Mouse (Mus musculus) cortical plate, adult 2 months (tissue): ENCODE measurements around the gene Auts2. TPM values are rescaled to one million over a fixed set of nuclear protein-coding genes. Genes with fewer than 3 reads are reported as not detected.

Experiments used
- H3K27ac ChIP-seq: fragments of 200-500 bp; 2 replicates; pipeline ENCODE4 v1.5.1; 2012; ENCODE audit warnings: low read length, control low read depth, inconsistent platforms; ENCODE audit not compliant: insufficient read depth
- H3K4me1 ChIP-seq: fragments of 200-500 bp; 2 replicates; pipeline ENCODE4 v1.6.1; 2011; ENCODE audit warnings: low read length; ENCODE audit not compliant: control insufficient read depth, insufficient read depth
- H3K4me3 ChIP-seq: fragments of 200-500 bp; 2 replicates; pipeline ENCODE4 v1.5.1; 2011; ENCODE audit warnings: mild to moderate bottlenecking, low read length, control low read depth; ENCODE audit not compliant: insufficient read depth
- CTCF ChIP-seq: fragments of 200-500 bp; IDR thresholded peaks from 2 replicates; pipeline ENCODE4 v1.5.1; 2011; ENCODE audit warnings: mild to moderate bottlenecking, control low read depth, low read length; ENCODE audit not compliant: insufficient read depth; ENCODE audit errors: extremely low read depth
- POLR2A ChIP-seq: fragments of 200-500 bp; IDR thresholded peaks from 2 replicates; pipeline ENCODE4 v1.6.1; 2011; ENCODE audit warnings: mild to moderate bottlenecking, low read length, control low read depth; ENCODE audit not compliant: insufficient read depth; ENCODE audit errors: extremely low read depth
- polyA plus RNA-seq: library from polyadenylated mRNA; depleted of rRNA; stranded (reverse); fragments of >200 nt; gene quantifications from 2 replicates; pipeline ENCODE4 v1.2.3, GENCODE M21; 2012

The Auts2 gene
- polyA plus RNA-seq, 1 experiment: 29.7 TPM

DNA sequence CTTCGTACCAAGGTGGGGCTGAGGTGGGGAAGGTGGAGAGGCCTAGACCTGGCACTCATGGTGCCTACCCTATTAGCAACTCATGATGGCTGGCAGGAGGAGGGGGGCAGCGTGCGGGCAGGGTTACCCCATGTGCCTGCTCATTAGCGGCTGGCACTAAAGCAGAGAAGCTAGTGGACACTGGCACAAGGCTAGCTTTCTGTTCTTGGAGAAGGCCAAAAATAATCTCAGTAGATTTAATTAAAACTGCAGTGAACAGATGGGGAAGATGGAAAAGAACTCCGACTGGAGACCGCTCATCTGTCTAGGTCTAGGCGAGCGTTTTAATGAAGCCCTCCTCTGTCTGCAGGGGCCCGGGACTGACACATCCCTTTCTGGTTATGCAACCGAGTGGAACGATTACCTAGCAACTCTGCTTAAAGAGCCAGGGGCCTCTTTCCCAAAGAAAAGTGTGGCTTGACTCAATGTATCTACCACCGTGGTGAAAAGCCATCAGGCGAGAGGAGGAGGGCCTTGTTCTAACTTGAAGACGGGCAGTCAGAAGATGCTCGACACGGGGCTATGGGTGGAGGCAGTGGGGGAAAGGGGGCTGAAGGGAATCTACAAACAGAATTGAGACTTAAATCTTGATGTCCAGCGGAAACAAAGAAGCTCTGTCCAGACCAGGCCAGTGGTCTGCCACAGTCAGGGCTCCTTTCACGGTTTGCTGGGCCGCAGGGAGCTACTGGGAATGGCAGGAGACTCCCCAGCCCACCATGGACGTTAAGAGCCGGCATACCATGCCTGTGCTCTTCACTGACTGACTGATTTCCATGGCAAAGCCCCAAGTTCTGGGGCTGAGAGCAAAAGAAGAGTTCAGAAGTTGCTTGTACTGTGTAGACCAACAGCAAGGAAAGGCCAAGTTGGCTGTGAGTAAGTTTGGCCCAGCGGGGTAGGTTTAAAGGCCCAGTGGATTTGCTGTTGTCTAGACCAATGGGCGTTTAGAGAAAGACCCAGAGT lies 899.7 kb downstream of the Auts2 start:
- no peak for TF ChIP-seq POLR2A
- TF ChIP-seq CTCF: no peak
- Histone ChIP-seq H3K4me3 (no peak overlapping the region), H3K27ac (peak overlapping the region; percentile 39), H3K4me1 (peaks cover 13% of the 10 kb centered on the region)

DNA sequence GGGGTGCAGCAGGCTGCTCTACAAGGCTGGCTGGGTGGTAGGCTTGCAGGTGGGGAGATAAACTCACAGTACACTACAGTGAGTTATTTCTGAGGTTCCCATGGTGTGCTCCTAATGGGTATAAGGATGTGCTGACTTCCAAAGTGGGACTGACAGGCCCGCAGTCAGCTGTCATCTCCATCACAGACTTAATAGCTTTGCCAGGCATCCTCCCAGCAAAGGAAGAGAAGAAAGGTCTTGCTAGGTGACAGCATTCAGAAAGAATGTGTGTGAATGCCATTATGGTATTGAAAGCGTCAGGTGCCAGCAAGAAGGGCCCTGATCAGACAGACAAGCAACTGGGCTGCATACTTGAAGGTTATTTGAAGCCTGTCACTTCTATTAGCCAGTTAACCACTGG lies 900.4 kb downstream of the Auts2 start:
- peak overlapping the region; percentile 50 for H3K27ac ChIP-seq
- no peak for TF ChIP-seq CTCF
- TF ChIP-seq POLR2A: no peak
- H3K4me3 ChIP-seq: no peak overlapping the region
- H3K4me1 ChIP-seq: peaks cover 13% of the 10 kb centered on the region

DNA sequence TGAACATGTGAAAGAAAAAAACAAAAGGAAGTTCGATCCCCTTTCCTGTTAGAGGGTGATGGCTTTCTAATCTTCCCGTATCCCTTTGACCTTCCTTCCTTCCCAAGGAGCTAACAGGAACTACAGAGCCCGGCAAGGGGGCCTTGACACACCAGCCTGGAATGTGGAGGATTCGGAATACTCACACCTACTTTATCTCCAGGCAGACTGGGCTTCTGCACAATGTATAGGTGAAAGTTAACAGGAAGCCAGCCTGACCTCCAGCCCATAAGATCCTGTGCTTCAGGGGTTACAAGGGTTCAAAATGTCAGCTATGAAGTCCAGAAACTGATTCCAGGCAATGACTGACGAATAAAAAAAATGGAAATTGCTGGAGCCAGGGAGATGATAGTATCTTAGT lies 906.7 kb downstream of the Auts2 start:
- Histone ChIP-seq H3K4me1 (no peaks in the 10 kb centered on the region), H3K27ac (no peak overlapping the region), H3K4me3 (no peak overlapping the region)
- no peak for TF ChIP-seq CTCF
- no peak for TF ChIP-seq POLR2A

DNA sequence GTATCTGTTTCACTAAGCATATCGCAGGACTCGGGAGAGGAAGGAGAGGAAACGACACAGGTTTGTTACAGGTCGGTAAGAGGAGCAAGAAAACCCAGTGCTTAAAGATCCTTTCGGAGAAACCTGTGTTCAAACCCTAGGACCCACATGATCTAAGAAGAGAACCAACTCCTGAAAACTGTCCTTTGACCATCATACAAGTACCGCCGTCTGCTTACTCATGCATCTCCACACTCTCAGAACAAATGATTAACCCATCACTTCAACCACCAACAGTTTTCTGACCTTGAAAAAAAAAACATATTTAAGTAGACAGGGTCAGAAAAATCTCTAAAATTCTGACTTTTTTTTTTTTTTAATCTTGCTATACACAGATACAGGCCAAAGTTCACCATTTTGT lies 908.4 kb downstream of the Auts2 start:
- no peak for TF ChIP-seq POLR2A
- no peak for TF ChIP-seq CTCF
- Histone ChIP-seq H3K27ac (no peak overlapping the region), H3K4me1 (peaks cover 2% of the 10 kb centered on the region; the same call in 1 of the 2 replicates), H3K4me3 (no peak overlapping the region)

DNA sequence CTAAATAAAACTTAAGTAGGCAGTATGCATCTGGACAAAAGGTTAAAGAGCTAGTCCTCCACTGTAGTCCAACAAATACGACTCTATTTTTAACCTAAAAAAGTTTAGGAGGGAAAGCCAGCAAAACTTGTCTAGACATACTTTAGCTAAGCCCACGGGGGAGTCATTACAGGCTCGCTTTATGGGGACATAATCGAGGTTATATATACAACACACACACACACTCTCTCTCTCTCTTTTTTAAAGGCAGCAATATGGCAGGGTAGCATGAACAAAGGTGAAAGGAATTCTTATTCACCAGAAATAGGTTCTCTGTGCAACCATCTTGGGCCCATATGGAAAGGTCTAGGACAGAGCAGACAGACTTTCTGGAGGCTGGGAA lies 911.2 kb downstream of the Auts2 start:
- peaks cover 2% of the 10 kb centered on the region; the same call in 1 of the 2 replicates for H3K4me1 ChIP-seq
- H3K27ac ChIP-seq: no peak overlapping the region
- TF ChIP-seq CTCF (no peak), POLR2A (no peak)

DNA sequence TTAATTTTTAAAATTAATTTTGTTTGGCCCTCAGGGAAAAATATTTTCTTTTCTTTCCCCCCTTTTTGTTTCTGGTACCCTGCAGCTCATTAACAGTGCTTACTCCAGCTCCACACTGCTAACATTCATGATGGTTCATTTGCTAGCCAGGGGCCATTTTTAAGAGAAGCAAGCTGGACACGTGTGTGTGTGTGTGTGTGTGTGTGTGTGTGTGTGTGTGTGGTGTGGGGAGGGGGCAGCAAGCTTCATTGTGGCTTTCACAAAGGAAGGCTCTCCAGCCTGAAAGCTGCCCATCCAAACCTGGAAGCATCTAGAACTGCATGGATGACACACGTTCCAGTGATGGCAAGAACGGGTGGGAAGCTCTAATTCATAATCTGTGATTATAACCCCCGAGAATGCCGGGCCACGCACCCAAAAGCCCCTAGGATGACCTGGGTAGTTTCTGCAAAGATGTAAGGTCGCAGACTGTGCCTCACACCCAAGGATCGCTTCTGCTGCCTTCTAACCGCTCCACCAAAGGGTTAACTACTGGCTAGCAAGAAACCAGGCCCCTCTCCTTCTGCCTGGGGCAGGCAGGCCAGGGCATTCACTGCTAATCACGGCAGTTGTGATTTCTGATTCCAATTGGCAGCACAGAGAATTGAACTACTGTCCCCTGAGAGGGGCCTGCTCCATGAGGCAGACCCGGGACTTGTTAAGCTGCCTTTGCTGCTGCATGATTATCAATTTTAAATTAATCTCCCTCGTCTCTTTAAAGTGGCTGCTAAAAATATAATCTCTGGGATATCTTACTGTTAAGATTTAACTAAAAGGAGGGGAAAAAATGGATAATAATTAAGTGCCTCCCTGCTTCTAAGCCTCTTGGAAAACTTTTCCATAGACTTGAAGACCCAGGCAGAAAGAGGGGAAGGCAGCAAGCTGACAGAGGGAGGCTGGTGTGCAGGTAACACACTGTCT lies 911.8 kb downstream of the Auts2 start:
- no peak overlapping the region for H3K27ac ChIP-seq
- no peak for TF ChIP-seq POLR2A
- no peak for TF ChIP-seq CTCF
- peaks cover 2% of the 10 kb centered on the region; the same call in 1 of the 2 replicates for H3K4me1 ChIP-seq
- no peak overlapping the region for H3K4me3 ChIP-seq

More for the DNA sequence above, 911.2 kb downstream of the Auts2 start:
- H3K4me3 ChIP-seq: no peak overlapping the region

DNA sequence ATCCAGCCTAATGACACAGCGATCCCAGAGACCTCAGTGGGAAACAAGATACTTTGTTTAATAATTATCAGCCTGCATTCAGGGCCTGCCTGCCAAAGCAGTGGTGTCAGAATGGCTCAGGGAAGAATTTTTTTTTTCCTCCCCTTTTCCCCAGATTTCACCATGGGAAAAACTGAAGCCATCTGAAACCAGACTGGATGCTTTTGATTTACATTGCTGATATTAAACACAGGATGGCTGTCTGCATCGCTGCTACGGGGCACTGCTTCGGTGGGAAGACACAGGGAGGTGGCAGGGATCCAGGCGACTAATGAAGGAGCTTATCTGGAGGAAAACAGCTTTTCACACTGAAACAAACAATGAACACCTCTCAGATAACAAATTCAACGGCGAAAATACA lies 912.6 kb downstream of the Auts2 start:
- Histone ChIP-seq H3K27ac (no peak overlapping the region), H3K4me3 (no peak overlapping the region)

DNA sequence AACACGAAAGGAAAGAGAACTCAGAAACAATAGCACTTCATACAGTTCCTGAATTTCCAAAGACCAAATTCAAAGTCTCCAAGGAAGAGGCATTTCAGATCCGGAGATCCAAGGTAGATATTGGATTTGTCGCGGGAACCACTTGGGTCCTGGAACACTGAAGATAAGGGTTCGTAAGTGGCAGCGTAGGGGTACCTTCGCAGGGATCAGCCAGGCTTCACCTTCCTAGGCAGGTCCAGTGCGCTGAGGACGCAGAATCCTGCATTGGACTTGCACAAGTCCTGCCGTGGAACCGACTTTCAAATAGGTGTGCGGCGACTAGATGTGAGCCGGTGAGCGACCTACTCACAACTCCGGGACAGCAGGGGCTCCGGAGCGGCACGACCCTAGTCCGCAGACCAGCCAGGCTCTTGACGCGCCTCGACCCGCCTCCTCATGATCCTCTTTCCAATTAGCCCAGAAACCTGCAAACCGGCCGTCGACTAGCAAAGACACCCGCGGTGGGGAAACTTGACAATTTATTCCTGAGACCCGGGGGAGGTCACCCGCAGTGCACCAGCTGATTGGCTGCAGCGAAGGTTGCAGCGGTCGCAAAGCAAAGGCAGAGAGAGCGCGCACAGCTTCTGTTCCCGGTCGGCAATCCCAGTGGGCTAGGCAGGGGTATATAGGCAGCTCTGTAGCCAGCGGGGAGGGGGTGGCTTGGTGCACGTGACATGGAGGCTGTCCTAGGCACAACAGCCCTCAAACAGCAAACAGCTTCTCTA lies 926.8 kb downstream of the Auts2 start:
- H3K4me3 ChIP-seq: peak overlapping the region; percentile 42
- H3K4me1 ChIP-seq: no peaks in the 10 kb centered on the region
- TF ChIP-seq CTCF (no peak), POLR2A (0 out of 2 replicates have a peak, but pooled peaks have one; percentile 39)
- no peak overlapping the region for H3K27ac ChIP-seq

More for the DNA sequence above, 912.6 kb downstream of the Auts2 start:
- TF ChIP-seq POLR2A: no peak
- no peak for TF ChIP-seq CTCF
- H3K4me1 ChIP-seq: peaks cover 2% of the 10 kb centered on the region; the same call in 1 of the 2 replicates
